Mouse (Mus musculus): ENCODE measurements at regions not wholly inside any gene's neighbourhood (a gene's known extent, or its start where the extent isn't known, plus 50 kb on each side); places are given as distances from the start of the nearest gene placed in this dataset.

DNA sequence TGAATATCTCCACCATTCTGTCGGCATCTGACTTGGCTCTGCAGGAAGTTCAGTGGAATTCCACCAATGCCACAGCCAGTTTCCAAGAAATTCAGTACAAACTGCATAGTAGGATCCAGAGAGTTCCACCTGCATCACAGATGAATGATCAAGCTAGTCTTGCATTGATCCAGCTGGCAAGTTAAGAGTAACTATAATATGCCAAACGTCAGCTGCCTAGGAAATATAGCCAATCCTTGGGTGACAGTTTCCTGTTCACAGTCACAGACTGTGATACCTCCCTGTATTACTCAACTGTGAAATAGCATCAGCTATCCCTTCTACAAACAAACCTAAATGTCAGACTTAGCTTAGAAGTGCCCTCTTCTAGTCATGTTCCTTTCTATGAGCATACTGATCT, 446.6 kb upstream of the Smc2 start:
- no peak for ATAC-seq
- H3K9me3 ChIP-seq (ENCODE audit: control insufficient read depth) = no peaks in the 10 kb centered on the region
- H3K27ac ChIP-seq (ENCODE audit: low read depth, low read length) = no peak overlapping the region
- WGBS = 75% methylated on average over 2 of the region's 2 CpGs
- no peaks in the 10 kb centered on the region for H3K27me3 ChIP-seq (replicated peaks; ENCODE audit: control insufficient read depth, insufficient read depth, low read length)
- no peaks in the 10 kb centered on the region for H3K36me3 ChIP-seq (ENCODE audit: control insufficient read depth, insufficient read depth)
- H3K4me2 ChIP-seq (replicated peaks; ENCODE audit: low read depth) = no peak overlapping the region
- TF ChIP-seq CTCF (IDR thresholded peaks at IDR 0.05; ENCODE audit: low read depth) = no peak
- H3K4me3 ChIP-seq (ENCODE audit: low read depth, low read length) = no peak overlapping the region
- no peaks in the 10 kb centered on the region for H3K4me1 ChIP-seq (replicated peaks; ENCODE audit: control insufficient read depth, insufficient read depth, low read length)
- no peak overlapping the region for H3K9ac ChIP-seq (ENCODE audit: low read depth, low read length)

DNA sequence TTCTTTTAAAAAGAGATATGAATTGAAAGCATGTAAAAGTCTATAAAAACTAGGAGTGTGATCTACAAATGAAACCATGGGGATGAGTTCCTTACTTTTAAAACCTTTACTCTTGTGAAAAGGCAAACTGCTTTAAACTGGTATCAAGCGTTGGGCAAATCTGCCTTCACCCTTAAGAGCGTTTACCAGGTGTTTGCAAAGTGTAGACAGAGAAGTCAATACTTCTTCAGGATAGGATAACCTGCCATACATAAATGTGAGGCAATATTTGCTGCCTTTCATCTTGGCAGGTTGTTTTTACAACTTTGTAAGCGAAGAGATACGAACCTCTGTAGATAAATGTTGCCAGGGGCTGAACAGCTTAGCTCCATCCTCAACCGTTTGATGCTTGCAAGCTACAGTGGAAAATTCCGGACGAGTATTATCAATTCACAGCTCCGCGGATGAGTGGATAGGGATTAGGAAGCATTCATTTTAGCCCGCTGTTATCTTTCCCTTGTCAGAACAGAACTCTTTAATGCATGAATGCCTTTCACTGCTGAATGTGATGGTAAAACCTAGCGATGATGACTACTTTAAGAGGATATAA, 402.2 kb upstream of the Smc2 start:
- WGBS = 33% methylated on average over 11 of the region's 11 CpGs
- no peak for ATAC-seq

DNA sequence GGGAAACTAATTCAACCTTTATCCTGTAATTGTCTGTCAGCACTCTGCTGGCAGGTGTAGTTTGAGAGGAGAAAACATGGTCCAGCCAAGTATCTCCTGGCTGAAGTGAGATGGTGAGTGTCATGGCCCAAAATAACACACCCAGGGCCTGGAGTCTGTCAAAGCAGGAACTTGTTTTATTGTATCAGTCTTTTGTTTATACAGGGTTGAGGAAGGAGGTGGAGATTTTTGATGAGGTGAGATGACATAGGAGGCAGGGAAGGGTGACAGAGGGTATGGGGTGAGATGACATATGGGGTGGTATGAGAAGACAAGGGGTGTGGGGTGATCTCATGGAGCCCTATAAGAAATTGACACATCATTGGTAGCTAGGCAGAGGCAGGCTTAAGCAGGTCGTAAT, 395.6 kb upstream of the Smc2 start:
- Histone ChIP-seq H3K36me3 (ENCODE audit: control insufficient read depth, insufficient read depth) (no peaks in the 10 kb centered on the region), H3K4me1 (replicated peaks; ENCODE audit: control insufficient read depth, insufficient read depth, low read length) (no peaks in the 10 kb centered on the region), H3K9me3 (ENCODE audit: control insufficient read depth) (no peaks in the 10 kb centered on the region), H3K9ac (ENCODE audit: low read depth, low read length) (no peak overlapping the region), H3K4me3 (ENCODE audit: low read depth, low read length) (no peak overlapping the region), H3K27me3 (replicated peaks; ENCODE audit: control insufficient read depth, insufficient read depth, low read length) (no peaks in the 10 kb centered on the region), H3K27ac (ENCODE audit: low read depth, low read length) (no peak overlapping the region), H3K4me2 (replicated peaks; ENCODE audit: low read depth) (no peak overlapping the region)
- no peak for ATAC-seq
- no peak for TF ChIP-seq CTCF (IDR thresholded peaks at IDR 0.05; ENCODE audit: low read depth)
- WGBS = 70% methylated on average over 1 of the region's 1 CpGs

More for the DNA sequence above, 402.2 kb upstream of the Smc2 start:
- no peaks in the 10 kb centered on the region for H3K4me1 ChIP-seq (replicated peaks; ENCODE audit: control insufficient read depth, insufficient read depth, low read length)
- TF ChIP-seq CTCF (IDR thresholded peaks at IDR 0.05; ENCODE audit: low read depth) = no peak
- H3K27me3 ChIP-seq (replicated peaks; ENCODE audit: control insufficient read depth, insufficient read depth, low read length) = no peaks in the 10 kb centered on the region
- no peak overlapping the region for H3K4me3 ChIP-seq (ENCODE audit: low read depth, low read length)
- no peak overlapping the region for H3K27ac ChIP-seq (ENCODE audit: low read depth, low read length)
- no peaks in the 10 kb centered on the region for H3K36me3 ChIP-seq (ENCODE audit: control insufficient read depth, insufficient read depth)
- H3K9me3 ChIP-seq (ENCODE audit: control insufficient read depth) = no peaks in the 10 kb centered on the region
- no peak overlapping the region for H3K9ac ChIP-seq (ENCODE audit: low read depth, low read length)
- no peak overlapping the region for H3K4me2 ChIP-seq (replicated peaks; ENCODE audit: low read depth)

DNA sequence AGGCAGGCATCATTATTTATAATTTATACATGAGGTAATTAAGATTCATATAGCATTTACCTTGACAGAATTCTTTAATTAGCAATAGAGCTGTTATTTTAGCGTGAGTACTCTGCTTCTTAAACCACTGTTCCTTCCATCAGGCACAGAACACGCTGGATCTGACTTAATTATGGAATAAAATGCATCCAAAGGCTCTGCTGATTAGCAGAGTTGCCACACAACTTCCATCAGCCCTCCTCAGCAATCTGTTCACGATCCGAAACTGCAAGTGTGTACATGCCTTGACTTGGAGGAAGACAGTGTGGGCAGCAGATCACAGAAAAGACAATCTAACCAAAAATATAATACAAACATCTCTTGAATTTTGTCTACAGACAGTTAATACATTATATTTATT, 388.1 kb upstream of the Smc2 start:
- Histone ChIP-seq H3K9ac (ENCODE audit: low read depth, low read length) (no peak overlapping the region), H3K9me3 (ENCODE audit: control insufficient read depth) (no peaks in the 10 kb centered on the region), H3K4me1 (replicated peaks; ENCODE audit: control insufficient read depth, insufficient read depth, low read length) (no peaks in the 10 kb centered on the region), H3K4me3 (ENCODE audit: low read depth, low read length) (no peak overlapping the region), H3K4me2 (replicated peaks; ENCODE audit: low read depth) (no peak overlapping the region), H3K27ac (ENCODE audit: low read depth, low read length) (no peak overlapping the region), H3K27me3 (replicated peaks; ENCODE audit: control insufficient read depth, insufficient read depth, low read length) (no peaks in the 10 kb centered on the region), H3K36me3 (ENCODE audit: control insufficient read depth, insufficient read depth) (no peaks in the 10 kb centered on the region)
- ATAC-seq = no peak
- no peak for TF ChIP-seq CTCF (IDR thresholded peaks at IDR 0.05; ENCODE audit: low read depth)
- WGBS = 76% methylated on average over 4 of the region's 4 CpGs

DNA sequence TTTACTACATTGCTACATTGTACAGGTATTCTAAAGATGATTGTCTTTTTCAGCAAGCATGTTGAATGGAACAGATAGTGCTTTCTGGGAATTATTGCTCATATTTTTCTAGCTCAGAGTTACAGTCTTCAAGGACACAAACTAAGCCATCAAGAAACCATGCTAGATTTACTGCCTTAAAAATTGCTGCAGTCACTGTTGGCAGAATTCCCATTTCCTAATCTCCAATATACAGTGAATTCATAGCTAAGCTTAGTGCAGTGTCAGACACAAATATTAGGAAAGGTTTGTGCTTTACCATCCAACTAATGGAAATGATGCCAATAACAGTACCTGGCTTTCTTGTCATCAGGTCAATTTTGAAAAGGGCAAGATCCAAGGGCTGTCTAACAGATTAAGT, 383.0 kb upstream of the Smc2 start:
- Histone ChIP-seq H3K9ac (ENCODE audit: low read depth, low read length) (no peak overlapping the region), H3K4me2 (replicated peaks; ENCODE audit: low read depth) (no peak overlapping the region), H3K9me3 (ENCODE audit: control insufficient read depth) (no peaks in the 10 kb centered on the region), H3K4me1 (replicated peaks; ENCODE audit: control insufficient read depth, insufficient read depth, low read length) (no peaks in the 10 kb centered on the region), H3K27ac (ENCODE audit: low read depth, low read length) (no peak overlapping the region), H3K4me3 (ENCODE audit: low read depth, low read length) (no peak overlapping the region), H3K36me3 (ENCODE audit: control insufficient read depth, insufficient read depth) (no peaks in the 10 kb centered on the region), H3K27me3 (replicated peaks; ENCODE audit: control insufficient read depth, insufficient read depth, low read length) (no peaks in the 10 kb centered on the region)
- ATAC-seq = no peak
- no peak for TF ChIP-seq CTCF (IDR thresholded peaks at IDR 0.05; ENCODE audit: low read depth)

DNA sequence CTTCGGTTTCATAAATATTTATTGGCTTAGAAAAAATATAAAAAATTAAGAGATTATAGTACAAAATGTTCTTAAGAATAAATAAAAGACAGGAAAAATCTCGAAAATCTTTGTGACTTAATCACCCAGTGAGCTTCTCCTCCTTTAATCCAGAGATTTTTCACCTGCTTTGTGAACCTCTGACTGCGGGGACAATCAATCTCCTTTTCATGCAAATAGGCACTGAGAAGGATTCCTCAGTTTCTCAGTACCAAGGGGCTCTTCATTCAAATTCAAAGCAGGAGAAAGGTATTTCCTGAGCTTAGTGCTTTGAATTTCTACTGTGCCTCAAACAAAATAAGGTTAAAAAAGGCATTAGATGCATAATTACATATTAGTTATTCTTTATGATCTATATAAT, 379.0 kb upstream of the Smc2 start:
- no peak overlapping the region for H3K27ac ChIP-seq (ENCODE audit: low read depth, low read length)
- ATAC-seq = no peak
- H3K4me3 ChIP-seq (ENCODE audit: low read depth, low read length) = no peak overlapping the region
- WGBS = 71% methylated on average over 3 of the region's 3 CpGs
- no peaks in the 10 kb centered on the region for H3K9me3 ChIP-seq (ENCODE audit: control insufficient read depth)
- no peak overlapping the region for H3K9ac ChIP-seq (ENCODE audit: low read depth, low read length)
- H3K4me1 ChIP-seq (replicated peaks; ENCODE audit: control insufficient read depth, insufficient read depth, low read length) = no peaks in the 10 kb centered on the region
- H3K36me3 ChIP-seq (ENCODE audit: control insufficient read depth, insufficient read depth) = no peaks in the 10 kb centered on the region
- no peak overlapping the region for H3K4me2 ChIP-seq (replicated peaks; ENCODE audit: low read depth)
- H3K27me3 ChIP-seq (replicated peaks; ENCODE audit: control insufficient read depth, insufficient read depth, low read length) = no peaks in the 10 kb centered on the region
- TF ChIP-seq CTCF (IDR thresholded peaks at IDR 0.05; ENCODE audit: low read depth) = no peak

DNA sequence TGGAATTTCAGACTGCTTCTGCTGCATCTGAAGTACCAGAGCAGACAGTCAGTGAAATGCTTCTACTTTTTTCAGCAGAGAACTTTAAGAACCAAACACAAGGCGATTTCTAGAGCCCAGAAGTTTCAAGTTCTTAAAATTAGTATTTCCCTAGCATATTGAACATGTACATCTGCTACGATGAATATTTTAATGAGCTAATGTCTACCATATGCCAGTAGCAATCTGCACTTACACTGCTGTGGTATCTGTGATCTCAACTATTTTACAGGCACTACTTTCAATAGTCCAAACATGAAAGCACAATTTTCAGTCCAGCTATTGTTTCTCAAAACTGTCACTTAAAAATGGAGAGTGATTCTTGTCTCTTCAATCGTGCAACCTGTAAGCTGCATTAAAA, 339.9 kb upstream of the Smc2 start:
- Histone ChIP-seq H3K4me3 (ENCODE audit: low read depth, low read length) (no peak overlapping the region), H3K4me1 (replicated peaks; ENCODE audit: control insufficient read depth, insufficient read depth, low read length) (no peaks in the 10 kb centered on the region), H3K27ac (ENCODE audit: low read depth, low read length) (no peak overlapping the region), H3K9me3 (ENCODE audit: control insufficient read depth) (no peaks in the 10 kb centered on the region), H3K36me3 (ENCODE audit: control insufficient read depth, insufficient read depth) (no peaks in the 10 kb centered on the region), H3K4me2 (replicated peaks; ENCODE audit: low read depth) (no peak overlapping the region), H3K9ac (ENCODE audit: low read depth, low read length) (no peak overlapping the region), H3K27me3 (replicated peaks; ENCODE audit: control insufficient read depth, insufficient read depth, low read length) (no peaks in the 10 kb centered on the region)
- 73% methylated on average over 3 of the region's 3 CpGs for WGBS
- no peak for ATAC-seq
- TF ChIP-seq CTCF (IDR thresholded peaks at IDR 0.05; ENCODE audit: low read depth) = no peak

All from intestine, postnatal 0 days (tissue).